Mouse (Mus musculus) induced T-regulatory cell, adult 2 months (primary cell): Measurements from ENCODE around the gene Ablim2.

ENCODE experiments used
- DNase-seq: peaks from one replicate; pipeline ENCODE4 v3.0.0-alpha.2; 2012; ENCODE audit warnings: low read depth

Ablim2 gene

DNA sequence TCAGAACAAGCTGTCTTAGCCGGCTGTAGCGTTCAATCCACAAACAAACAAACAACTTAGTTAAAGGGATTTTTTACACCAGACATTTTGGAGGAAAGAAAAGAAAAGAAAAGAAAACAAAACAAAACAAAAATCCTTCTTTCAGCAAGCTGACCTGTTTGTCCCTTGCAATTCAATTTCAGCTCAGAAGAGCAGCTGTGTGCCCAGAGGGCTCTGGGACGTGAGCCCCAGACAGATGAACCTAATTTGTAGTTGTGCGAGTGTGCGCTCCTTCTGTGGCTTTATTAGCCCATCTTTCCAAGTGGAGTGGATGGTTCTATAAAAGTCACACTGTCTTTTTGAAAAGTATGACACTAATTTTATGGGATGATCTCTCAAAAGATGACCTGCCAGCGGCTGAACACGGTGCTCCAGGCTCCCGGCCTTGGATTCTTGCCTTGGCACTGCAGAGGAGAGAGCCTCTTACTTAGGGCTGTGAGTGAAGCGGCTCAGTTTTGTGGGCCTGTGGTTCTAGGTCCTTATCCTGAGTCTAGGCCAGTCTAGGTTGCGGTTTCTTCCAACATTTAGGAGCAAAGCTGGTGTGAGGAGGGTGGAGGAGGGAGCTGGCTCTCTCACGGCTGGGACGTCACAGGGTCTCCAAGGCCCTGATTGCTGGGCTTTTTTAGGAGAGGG, 158.1 kb downstream of the Ablim2 start:
- DNase-seq, result no peak

DNA sequence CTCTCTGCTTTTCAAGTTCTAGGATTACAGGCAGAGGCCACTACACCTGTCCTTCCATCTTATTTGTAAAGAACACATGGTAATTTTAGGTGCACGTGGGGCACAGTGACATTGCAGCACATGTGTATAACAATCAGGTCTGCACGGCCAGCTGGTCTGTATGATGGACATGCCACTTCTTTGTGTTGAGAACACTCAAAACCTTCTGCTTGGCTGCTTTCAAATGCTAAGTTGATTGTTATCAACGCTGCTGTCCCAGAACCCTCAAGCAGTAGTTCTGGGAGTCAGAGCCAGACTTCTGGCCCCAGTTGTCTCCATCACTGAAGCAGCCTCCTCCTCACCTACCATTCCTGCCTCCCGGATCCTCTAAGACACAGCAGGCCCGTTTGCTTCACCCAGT, 159.0 kb downstream of the Ablim2 start:
- DNase-seq, result no peak

GRCm38 (mm10) chr5:35918387-35918786, 160.7 kb downstream of the Ablim2 start:
- DNase-seq, result no peak

- no peak for DNase-seq
These were observed 162.4 kb downstream of the Ablim2 start for GRCm38 (mm10) chr5:35920076-35920475.

DNA sequence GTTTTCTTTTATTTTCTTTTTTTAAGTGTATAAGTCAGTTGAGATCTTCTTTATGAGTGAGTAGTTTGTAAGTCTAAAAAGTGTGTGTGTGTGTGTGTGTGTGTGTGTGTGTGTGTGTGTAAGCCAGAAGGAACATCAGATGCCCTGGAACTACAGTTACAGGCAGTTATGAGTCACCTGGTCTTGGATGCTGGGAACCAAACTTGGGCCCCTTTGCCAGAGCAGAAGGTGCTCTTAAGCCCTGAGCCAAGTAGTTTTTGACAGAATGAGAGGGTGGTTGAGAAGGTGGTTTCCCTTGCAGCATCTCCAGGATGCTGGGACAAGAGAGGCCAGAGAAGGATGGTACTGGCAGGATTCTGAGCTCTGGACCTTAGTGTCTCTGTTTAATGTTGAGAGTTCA, 162.9 kb downstream of the Ablim2 start:
- DNase-seq, result no peak

DNA sequence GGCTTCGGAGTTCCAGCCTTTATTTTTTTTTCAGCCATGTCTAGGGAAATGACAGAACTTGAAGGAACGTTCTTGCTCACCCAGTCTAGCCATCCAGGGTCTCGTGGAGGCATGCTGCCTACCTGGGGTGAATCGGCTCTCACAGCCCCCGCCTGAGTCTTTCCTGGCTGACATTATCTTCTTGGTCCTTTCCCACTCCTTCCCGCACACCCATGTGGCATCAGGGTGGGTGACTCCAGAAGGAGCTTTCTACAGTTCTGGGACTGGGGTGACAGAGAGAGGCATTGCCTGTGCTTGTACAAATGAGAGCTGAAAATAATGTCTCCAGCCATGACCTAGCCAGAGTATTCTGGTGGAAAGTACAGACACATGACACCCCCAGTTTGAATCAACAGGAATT, 163.5 kb downstream of the Ablim2 start:
- DNase-seq, result no peak

- no peak for DNase-seq
These were observed 164.0 kb downstream of the Ablim2 start for GRCm38 (mm10) chr5:35921595-35922254.

DNA sequence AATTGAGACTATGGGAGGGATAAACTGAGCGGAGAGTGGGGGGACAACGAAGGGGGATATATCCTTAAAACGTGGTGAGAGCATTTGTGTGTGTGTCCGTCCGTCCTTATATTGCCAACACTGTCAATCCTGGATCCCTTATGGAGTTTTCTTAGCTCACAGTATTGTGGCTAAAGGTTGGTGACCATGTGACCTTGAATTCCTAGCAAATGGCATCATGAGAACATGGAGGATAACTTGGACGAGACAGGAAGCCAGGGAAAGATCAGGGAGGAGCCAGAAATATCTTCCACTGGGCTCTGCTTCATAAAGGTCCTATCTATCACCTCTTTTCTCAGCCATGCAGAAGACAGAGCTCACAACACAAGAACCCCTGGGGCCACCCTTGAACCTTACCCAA, 165.8 kb downstream of the Ablim2 start:
- no peak for DNase-seq

- DNase-seq, result no peak
These were observed 167.5 kb downstream of the Ablim2 start for GRCm38 (mm10) chr5:35925171-35925634.

- no peak for DNase-seq
These were observed 168.8 kb downstream of the Ablim2 start for GRCm38 (mm10) chr5:35926511-35926910.

DNA sequence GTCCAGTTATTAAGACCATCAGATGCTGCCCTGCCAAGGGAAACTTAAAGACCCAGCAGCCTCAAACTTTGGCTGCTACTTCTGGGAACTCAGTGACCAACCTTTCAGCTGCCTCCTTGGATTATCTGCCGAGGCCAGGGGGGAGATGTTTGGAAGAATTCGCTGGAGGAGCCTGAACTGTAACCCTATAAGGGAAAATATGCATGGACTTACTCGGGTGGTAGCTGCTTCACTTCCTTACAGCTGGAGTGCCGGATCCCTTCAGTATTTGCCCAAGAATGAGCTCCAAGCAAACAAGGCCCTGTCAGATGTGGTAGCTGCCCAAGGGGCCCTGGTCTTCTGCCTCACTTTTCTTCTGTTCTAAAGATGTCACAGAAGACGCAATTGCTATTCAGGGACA, 173.6 kb downstream of the Ablim2 start:
- DNase-seq, result no peak

- DNase-seq, result no peak
These were observed 175.4 kb downstream of the Ablim2 start for GRCm38 (mm10) chr5:35933059-35933458.
